Mouse (Mus musculus): ENCODE data around the gene Ccdc62. TPM values are rescaled to one million over a fixed set of nuclear protein-coding genes. Genes with fewer than 3 reads are reported as not detected.
A peak's percentile ranks its signal among the peaks of the same experiment; 100 is the strongest.

Ccdc62 gene
- polyA plus RNA-seq, 1 experiment from 2014 or later, result 6.4 TPM

DNA sequence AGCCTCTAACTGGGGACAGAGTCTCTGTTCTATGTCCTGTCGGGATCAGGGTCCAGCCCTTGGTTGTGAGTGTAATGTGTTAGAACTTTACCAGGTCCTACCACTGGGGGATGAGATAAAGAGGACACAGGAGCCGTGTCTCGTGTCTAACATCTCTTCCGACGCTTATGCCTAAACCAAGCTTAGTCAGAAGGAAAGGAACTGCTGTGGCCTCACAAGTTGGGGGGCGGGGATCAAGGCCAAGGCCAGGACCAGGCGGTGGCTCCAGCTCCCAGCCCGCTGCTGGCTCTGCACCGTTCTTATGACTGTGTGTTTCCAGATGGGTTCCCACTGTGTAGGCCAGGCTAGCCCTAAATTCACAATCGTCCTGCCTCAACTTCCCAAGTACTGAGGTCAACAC, 82.4 kb downstream of the Ccdc62 start:
- no peak overlapping the region for H3K4me3 ChIP-seq (ENCODE audit: low read depth, low read length)
- H3K9me3 ChIP-seq (replicated peaks; ENCODE audit: control insufficient read depth, low read length), result no peaks in the 10 kb centered on the region
- peak overlapping the region; percentile 82; the same call in 1 of the 2 replicates for H3K27ac ChIP-seq (ENCODE audit: low read depth, low read length)
- H3K9ac ChIP-seq (ENCODE audit: low read depth, low read length), result no peak overlapping the region
- peaks cover 82% of the 10 kb centered on the region for H3K4me1 ChIP-seq (ENCODE audit: control insufficient read depth, insufficient read depth, low read length)
- H3K27me3 ChIP-seq (ENCODE audit: control insufficient read depth, insufficient read depth, low read length), result no peaks in the 10 kb centered on the region
- H3K36me3 ChIP-seq (ENCODE audit: control insufficient read depth, insufficient read depth, low read length), result peaks cover 11% of the 10 kb centered on the region
- ATAC-seq (replicated peaks; ENCODE audit: insufficient number of reproducible peaks, low FRiP score, low TSS enrichment), result no peak
- 49% methylated on average over 10 of the region's 10 CpGs for WGBS (ENCODE audit: insufficient replicate concordance)
- H3K4me2 ChIP-seq, result no peak overlapping the region; the same call in 1 of the 2 replicates

DNA sequence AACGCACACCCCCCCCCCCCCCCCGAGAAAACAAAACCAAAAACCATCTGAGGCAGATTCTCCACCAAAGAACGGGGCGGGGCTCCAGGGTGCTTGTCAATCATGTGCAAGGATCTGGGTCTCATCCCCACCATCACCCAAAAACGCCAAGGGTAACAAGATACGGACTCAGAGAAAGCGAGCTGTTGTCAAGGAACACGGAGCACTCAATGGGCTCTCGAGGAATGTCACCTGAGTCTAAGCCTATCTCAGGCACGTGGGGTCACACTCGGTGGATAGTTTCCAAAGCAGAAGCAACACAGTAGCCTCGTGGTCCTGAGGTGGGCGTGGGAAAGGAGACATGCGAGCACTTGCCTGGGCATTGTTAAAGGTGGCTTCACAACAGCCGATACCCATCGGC, 83.3 kb downstream of the Ccdc62 start:
- no peaks in the 10 kb centered on the region for H3K27me3 ChIP-seq (ENCODE audit: control insufficient read depth, insufficient read depth, low read length)
- H3K4me1 ChIP-seq (ENCODE audit: control insufficient read depth, insufficient read depth, low read length), result peaks cover 91% of the 10 kb centered on the region
- H3K36me3 ChIP-seq (ENCODE audit: control insufficient read depth, insufficient read depth, low read length), result peaks cover 4% of the 10 kb centered on the region; the same call in 1 of the 2 replicates
- H3K9ac ChIP-seq (ENCODE audit: low read depth, low read length), result no peak overlapping the region
- no peaks in the 10 kb centered on the region for H3K9me3 ChIP-seq (replicated peaks; ENCODE audit: control insufficient read depth, low read length)
- WGBS (ENCODE audit: insufficient replicate concordance), result 61% methylated on average over 16 of the region's 16 CpGs
- 0 out of 2 replicates have a peak overlapping the region, but pooled peaks have one; percentile 79 for H3K27ac ChIP-seq (ENCODE audit: low read depth, low read length)
- no peak for ATAC-seq (replicated peaks; ENCODE audit: insufficient number of reproducible peaks, low FRiP score, low TSS enrichment)
- no peak overlapping the region for H3K4me3 ChIP-seq (ENCODE audit: low read depth, low read length)
- peak overlapping the region; percentile 54; the same call in 1 of the 2 replicates for H3K4me2 ChIP-seq

DNA sequence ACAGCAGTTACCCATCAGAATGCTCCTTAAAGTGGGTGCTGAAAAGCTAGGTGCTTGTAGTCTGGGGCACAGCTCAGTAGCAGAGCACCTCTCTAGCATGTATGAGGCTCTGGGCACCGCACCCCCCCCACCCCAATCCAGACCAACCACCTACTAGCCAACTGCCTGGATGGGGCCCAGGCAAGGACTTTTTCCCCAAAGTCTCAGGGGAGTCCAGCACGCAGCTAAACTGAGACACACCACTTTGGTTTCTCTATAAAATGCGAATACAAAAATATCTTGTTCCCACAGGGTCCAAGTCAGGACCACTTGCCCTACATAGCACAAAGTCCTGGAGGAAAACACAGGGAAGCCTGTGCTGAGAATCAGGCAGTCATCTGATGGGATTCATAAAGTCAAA, 83.7 kb downstream of the Ccdc62 start:
- Histone ChIP-seq H3K27me3 (ENCODE audit: control insufficient read depth, insufficient read depth, low read length) (no peaks in the 10 kb centered on the region), H3K4me3 (ENCODE audit: low read depth, low read length) (no peak overlapping the region), H3K9me3 (replicated peaks; ENCODE audit: control insufficient read depth, low read length) (no peaks in the 10 kb centered on the region), H3K9ac (ENCODE audit: low read depth, low read length) (no peak overlapping the region), H3K4me1 (ENCODE audit: control insufficient read depth, insufficient read depth, low read length) (peaks cover 95% of the 10 kb centered on the region), H3K27ac (ENCODE audit: low read depth, low read length) (peak overlapping the region; percentile 79), H3K4me2 (peak overlapping the region; percentile 54), H3K36me3 (ENCODE audit: control insufficient read depth, insufficient read depth, low read length) (no peaks in the 10 kb centered on the region; the same call in 1 of the 2 replicates)
- no peak for ATAC-seq (replicated peaks; ENCODE audit: insufficient number of reproducible peaks, low FRiP score, low TSS enrichment)
- 86% methylated on average over 3 of the region's 3 CpGs for WGBS (ENCODE audit: insufficient replicate concordance)

DNA sequence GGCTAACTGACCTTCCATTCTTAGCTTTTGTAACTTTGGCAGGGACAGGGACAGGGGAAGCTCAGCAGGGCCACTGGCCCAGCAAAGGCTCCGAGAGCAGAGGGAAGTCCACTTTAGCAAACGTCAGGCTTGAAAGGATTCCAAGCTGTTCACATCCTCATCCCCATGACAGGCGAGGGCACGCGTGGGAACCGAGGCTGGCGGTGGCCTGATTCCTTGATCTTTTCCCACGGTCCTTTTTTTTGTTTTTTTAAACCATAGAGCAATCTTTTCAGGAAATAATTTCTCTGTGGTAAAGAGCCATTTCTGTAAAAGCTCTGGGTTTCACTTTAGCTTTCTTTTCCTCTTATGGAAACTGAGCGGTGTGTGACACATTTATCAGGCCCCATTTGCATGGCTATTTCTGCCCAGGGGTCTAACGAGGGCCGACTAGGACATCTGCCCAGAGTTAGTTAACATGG, 84.3 kb downstream of the Ccdc62 start:
- peak overlapping the region; percentile 66; the same call in 1 of the 2 replicates for H3K9ac ChIP-seq (ENCODE audit: low read depth, low read length)

DNA sequence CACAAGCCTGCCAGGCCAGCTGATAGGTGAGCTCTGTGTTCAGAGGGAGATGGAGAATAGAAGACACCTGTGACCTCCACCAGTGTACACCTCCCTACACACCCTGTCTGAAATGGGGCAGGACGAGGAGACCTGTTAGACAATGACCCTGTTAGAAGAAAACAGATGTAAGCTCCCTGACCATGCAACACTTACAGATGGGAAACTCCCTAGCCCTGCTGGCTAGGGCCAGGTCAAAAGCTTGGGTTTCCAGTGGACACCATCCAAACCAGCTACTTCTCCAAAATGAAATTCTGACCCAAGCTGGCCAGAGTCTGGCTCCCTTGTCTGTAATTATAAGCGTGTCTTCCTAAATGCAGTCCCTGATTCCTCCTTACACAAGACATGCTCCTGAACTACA, 85.2 kb downstream of the Ccdc62 start:
- Histone ChIP-seq H3K27ac (ENCODE audit: low read depth, low read length) (peak overlapping the region; percentile 79), H3K27me3 (ENCODE audit: control insufficient read depth, insufficient read depth, low read length) (no peaks in the 10 kb centered on the region), H3K9ac (ENCODE audit: low read depth, low read length) (no peak overlapping the region), H3K4me2 (no peak overlapping the region), H3K4me1 (ENCODE audit: control insufficient read depth, insufficient read depth, low read length) (peaks cover 96% of the 10 kb centered on the region), H3K4me3 (ENCODE audit: low read depth, low read length) (no peak overlapping the region), H3K9me3 (replicated peaks; ENCODE audit: control insufficient read depth, low read length) (no peaks in the 10 kb centered on the region), H3K36me3 (ENCODE audit: control insufficient read depth, insufficient read depth, low read length) (no peaks in the 10 kb centered on the region)
- WGBS (ENCODE audit: insufficient replicate concordance), result 71% methylated on average over 2 of the region's 2 CpGs
- ATAC-seq (replicated peaks; ENCODE audit: insufficient number of reproducible peaks, low FRiP score, low TSS enrichment), result no peak

More for the DNA sequence above, 84.3 kb downstream of the Ccdc62 start:
- Histone ChIP-seq H3K27ac (ENCODE audit: low read depth, low read length) (peak overlapping the region; percentile 79), H3K9me3 (replicated peaks; ENCODE audit: control insufficient read depth, low read length) (no peaks in the 10 kb centered on the region), H3K4me2 (peak overlapping the region; percentile 54), H3K27me3 (ENCODE audit: control insufficient read depth, insufficient read depth, low read length) (no peaks in the 10 kb centered on the region), H3K4me1 (ENCODE audit: control insufficient read depth, insufficient read depth, low read length) (peaks cover 98% of the 10 kb centered on the region), H3K4me3 (ENCODE audit: low read depth, low read length) (peak overlapping the region; percentile 25), H3K36me3 (ENCODE audit: control insufficient read depth, insufficient read depth, low read length) (no peaks in the 10 kb centered on the region)
- no peak for ATAC-seq (replicated peaks; ENCODE audit: insufficient number of reproducible peaks, low FRiP score, low TSS enrichment)
- 17% methylated on average over 11 of the region's 11 CpGs for WGBS (ENCODE audit: insufficient replicate concordance)

DNA sequence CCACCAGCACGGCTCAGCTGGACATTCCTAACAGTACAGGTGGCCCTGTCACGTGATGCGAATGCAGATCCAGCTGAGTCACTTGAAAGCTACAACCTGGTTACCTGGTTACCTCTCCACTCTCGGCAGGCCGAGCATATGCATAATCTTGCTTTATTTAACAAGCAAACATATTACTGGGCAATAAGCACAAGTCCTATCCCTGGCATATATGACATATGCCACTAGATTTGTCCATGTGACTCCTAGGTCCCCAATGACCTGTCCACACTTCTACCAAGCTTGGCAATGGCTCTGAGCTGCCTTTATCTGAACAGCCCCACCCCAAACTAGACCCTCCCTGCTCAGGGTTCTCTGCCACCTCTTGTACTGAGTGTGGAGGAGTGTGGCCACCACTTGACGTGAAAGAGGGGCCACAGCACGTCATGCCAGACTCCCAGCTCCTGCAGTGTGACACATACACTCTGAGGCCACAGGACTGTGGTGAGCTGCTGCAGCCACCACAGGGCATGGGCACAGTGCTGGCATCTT, 85.9 kb downstream of the Ccdc62 start:
- 72% methylated on average over 7 of the region's 7 CpGs for WGBS (ENCODE audit: insufficient replicate concordance)
- Histone ChIP-seq H3K9me3 (replicated peaks; ENCODE audit: control insufficient read depth, low read length) (no peaks in the 10 kb centered on the region), H3K4me3 (ENCODE audit: low read depth, low read length) (no peak overlapping the region), H3K27me3 (ENCODE audit: control insufficient read depth, insufficient read depth, low read length) (no peaks in the 10 kb centered on the region), H3K9ac (ENCODE audit: low read depth, low read length) (no peak overlapping the region), H3K4me2 (no peak overlapping the region; the same call in 1 of the 2 replicates), H3K36me3 (ENCODE audit: control insufficient read depth, insufficient read depth, low read length) (no peaks in the 10 kb centered on the region), H3K4me1 (ENCODE audit: control insufficient read depth, insufficient read depth, low read length) (peaks cover 90% of the 10 kb centered on the region), H3K27ac (ENCODE audit: low read depth, low read length) (peak overlapping the region; percentile 79; the same call in 1 of the 2 replicates)
- 0 out of 2 replicates have a peak, but pooled peaks have one; percentile 16 for ATAC-seq (replicated peaks; ENCODE audit: insufficient number of reproducible peaks, low FRiP score, low TSS enrichment)

DNA sequence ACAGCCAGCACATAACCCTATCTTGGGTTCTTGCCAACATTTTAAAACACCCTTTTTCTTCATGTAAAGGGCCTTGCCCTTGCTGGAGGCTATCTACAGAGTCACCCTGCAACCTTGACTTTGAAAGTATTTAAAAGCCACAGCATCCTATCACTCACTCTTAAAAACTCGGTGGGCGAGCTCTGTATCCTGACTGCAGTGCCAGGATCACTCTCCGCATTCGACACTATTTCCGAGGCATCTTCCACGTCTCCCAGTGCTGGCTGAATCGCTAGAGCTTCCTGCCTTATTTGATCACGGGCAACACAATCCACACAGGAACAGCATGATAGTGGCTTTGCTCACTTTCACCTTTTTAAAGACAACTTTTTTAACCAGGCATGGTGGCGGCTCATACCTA, 87.5 kb downstream of the Ccdc62 start:
- ATAC-seq (replicated peaks; ENCODE audit: insufficient number of reproducible peaks, low FRiP score, low TSS enrichment), result no peak
- Histone ChIP-seq H3K4me2 (no peak overlapping the region), H3K4me3 (ENCODE audit: low read depth, low read length) (no peak overlapping the region), H3K9ac (ENCODE audit: low read depth, low read length) (peak overlapping the region; percentile 11; the same call in 1 of the 2 replicates), H3K27ac (ENCODE audit: low read depth, low read length) (0 out of 2 replicates have a peak overlapping the region, but pooled peaks have one; percentile 1), H3K4me1 (ENCODE audit: control insufficient read depth, insufficient read depth, low read length) (peaks cover 84% of the 10 kb centered on the region), H3K9me3 (replicated peaks; ENCODE audit: control insufficient read depth, low read length) (no peaks in the 10 kb centered on the region), H3K27me3 (ENCODE audit: control insufficient read depth, insufficient read depth, low read length) (no peaks in the 10 kb centered on the region), H3K36me3 (ENCODE audit: control insufficient read depth, insufficient read depth, low read length) (no peaks in the 10 kb centered on the region)
- 53% methylated on average over 9 of the region's 9 CpGs for WGBS (ENCODE audit: insufficient replicate concordance)

DNA sequence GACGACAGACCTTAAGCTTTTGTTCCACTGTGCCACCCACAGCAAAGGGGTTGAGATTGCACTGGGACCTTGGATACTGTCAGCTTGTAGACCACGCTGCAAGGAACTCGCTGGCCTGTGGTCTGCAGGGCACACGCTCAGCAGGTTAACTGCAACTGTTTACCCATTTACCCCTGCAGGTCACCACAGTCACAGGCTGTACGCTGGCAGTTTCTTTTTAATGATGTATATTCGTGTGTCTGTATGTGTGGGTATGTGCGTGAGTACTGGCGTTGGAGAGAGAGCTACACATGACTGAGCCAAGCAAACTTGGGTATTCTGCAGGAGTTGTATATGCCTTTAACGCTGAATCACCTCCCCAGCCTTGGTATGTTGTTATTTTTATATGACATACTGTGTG, 88.2 kb downstream of the Ccdc62 start:
- Histone ChIP-seq H3K4me3 (ENCODE audit: low read depth, low read length) (no peak overlapping the region), H3K27ac (ENCODE audit: low read depth, low read length) (peak overlapping the region; percentile 29), H3K4me1 (ENCODE audit: control insufficient read depth, insufficient read depth, low read length) (peaks cover 85% of the 10 kb centered on the region), H3K4me2 (no peak overlapping the region), H3K9me3 (replicated peaks; ENCODE audit: control insufficient read depth, low read length) (no peaks in the 10 kb centered on the region), H3K27me3 (ENCODE audit: control insufficient read depth, insufficient read depth, low read length) (no peaks in the 10 kb centered on the region), H3K9ac (ENCODE audit: low read depth, low read length) (no peak overlapping the region), H3K36me3 (ENCODE audit: control insufficient read depth, insufficient read depth, low read length) (no peaks in the 10 kb centered on the region)
- WGBS (ENCODE audit: insufficient replicate concordance), result 74% methylated on average over 9 of the region's 9 CpGs
- ATAC-seq (replicated peaks; ENCODE audit: insufficient number of reproducible peaks, low FRiP score, low TSS enrichment), result no peak
